Mouse (Mus musculus) liver, postnatal 0 days (tissue): ENCODE measurements around the gene Gipc3. TPM values are rescaled to one million over a fixed set of nuclear protein-coding genes. Genes with fewer than 3 reads are reported as not detected.

Source experiments
- ATAC-seq: fragments of 200-750 bp; cut with Nextera tagmentation; 2 replicates; pipeline ENCODE4 v1.8.0; 2017; ENCODE audit warnings: mild to moderate bottlenecking, moderate library complexity
- DNase-seq: peaks from one replicate; pipeline ENCODE4 v3.0.0-alpha.2; 2016
- H3K27ac ChIP-seq: fragments of 300-500 bp; sonication (generic); 2 replicates; pipeline ENCODE4 v1.5.1; 2014; ENCODE audit warnings: antibody characterized with exemption, moderate library complexity, mild to moderate bottlenecking, low read depth
- H3K27me3 ChIP-seq: fragments of 300-500 bp; sonication (generic); 2 replicates; pipeline ENCODE4 v1.6.1; 2014; ENCODE audit warnings: low read length, control low read depth, mixed read lengths; ENCODE audit not compliant: insufficient read depth
- H3K36me3 ChIP-seq: fragments of 300-500 bp; sonication (generic); replicated peaks from 2 replicates; pipeline ENCODE4 v1.6.1; 2014; ENCODE audit warnings: mild to moderate bottlenecking, control low read depth, low read length, moderate library complexity, mixed read lengths; ENCODE audit not compliant: insufficient read depth
- H3K4me1 ChIP-seq: fragments of 300-500 bp; sonication (generic); 2 replicates; pipeline ENCODE4 v1.6.1; 2014; ENCODE audit warnings: antibody characterized with exemption, mild to moderate bottlenecking, control low read depth; ENCODE audit not compliant: insufficient read depth
- H3K4me2 ChIP-seq: fragments of 300-500 bp; sonication (generic); 2 replicates; pipeline ENCODE4 v1.6.1; 2014; ENCODE audit warnings: low read depth, mild to moderate bottlenecking, low read length, moderate library complexity, mixed read lengths
- H3K4me3 ChIP-seq: fragments of 300-500 bp; sonication (generic); 2 replicates; pipeline ENCODE4 v1.5.1; 2014; ENCODE audit warnings: low read depth, low read length
- H3K9ac ChIP-seq: fragments of 300-500 bp; sonication (generic); replicated peaks from 2 replicates; pipeline ENCODE4 v1.6.1; 2014; ENCODE audit warnings: mild to moderate bottlenecking, moderate library complexity
- H3K9me3 ChIP-seq: fragments of 300-500 bp; sonication (generic); 2 replicates; pipeline ENCODE4 v1.6.1; 2016; ENCODE audit warnings: mild to moderate bottlenecking, control low read depth, low read length, mixed read lengths
- CTCF ChIP-seq: sonication (generic); IDR thresholded peaks from 2 replicates; pipeline ENCODE4 v1.5.1; 2016; ENCODE audit warnings: antibody characterized with exemption, low read depth
- EP300 ChIP-seq: IDR thresholded peaks from 2 replicates; pipeline ENCODE4 v1.6.1; 2016; ENCODE audit warnings: antibody characterized with exemption, low read depth, mild to moderate bottlenecking
- WGBS: fragments of 180-500 bp; shearing (Covaris S2); extraction: QIAGEN DNeasy Blood & Tissue Kit; methylation state at CpG from one replicate; pipeline ENCODE4 v1.1.7; 2014; ENCODE audit not compliant: insufficient replicate concordance; 5-methylcytosine and 5-hydroxymethylcytosine counted together
- polyA plus RNA-seq: library from polyadenylated mRNA; unstranded; fragments of >200 nt; fragmentation: Nextera tagmentation; extraction: Ambion mirVana; gene quantifications from 2 replicates; pipeline ENCODE4 v1.2.1, GENCODE M21; 2015

The Gipc3 gene
- polyA plus RNA-seq, 1 experiment from 2014 or later, result 0.02 TPM

DNA sequence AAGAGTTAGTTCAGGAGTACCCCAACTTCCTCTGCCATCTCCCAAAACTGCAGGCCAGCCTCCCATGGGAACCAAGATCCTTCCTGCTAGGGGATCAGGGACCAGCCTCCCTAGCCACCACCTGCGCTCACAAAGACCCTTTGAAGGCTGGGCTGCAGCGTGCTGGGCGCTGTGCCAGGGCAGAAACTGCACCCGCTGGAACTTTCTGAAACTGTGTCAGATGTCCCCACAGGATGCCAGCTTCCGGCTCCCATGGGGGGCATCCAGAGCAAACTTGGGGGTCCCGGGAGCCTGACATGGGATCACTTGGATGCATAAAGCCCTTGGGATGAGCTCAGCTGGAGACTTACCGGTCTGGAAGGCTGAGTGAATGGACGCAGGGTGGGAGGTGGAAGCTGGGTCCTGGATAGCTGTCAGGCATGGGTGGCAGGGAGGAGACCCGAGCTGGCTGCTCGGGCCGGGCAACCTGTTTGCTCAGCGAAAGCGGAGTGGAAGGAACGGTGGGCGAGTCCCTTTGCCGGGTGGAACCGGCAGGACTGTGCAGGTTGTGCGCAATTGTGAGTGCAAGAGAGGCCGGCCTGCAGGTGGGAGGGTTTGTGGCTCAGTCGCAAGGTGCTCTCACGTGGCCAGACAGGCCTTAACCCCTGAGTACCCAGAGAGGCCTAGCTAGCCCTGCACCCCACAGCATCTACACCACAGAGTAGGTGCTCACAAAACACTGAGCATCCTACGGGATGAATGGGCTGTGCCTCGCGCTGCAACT lies 52.2 kb downstream of the Gipc3 start:
- Histone ChIP-seq H3K4me3 (no peak overlapping the region), H3K27ac (peak overlapping the region; percentile 44; the same call in 1 of the 2 replicates), H3K9ac (no peak overlapping the region), H3K9me3 (no peaks in the 10 kb centered on the region), H3K4me2 (0 out of 2 replicates have a peak overlapping the region, but pooled peaks have one; percentile 15), H3K27me3 (no peaks in the 10 kb centered on the region), H3K36me3 (no peaks in the 10 kb centered on the region; the same call in 1 of the 2 replicates), H3K4me1 (peaks cover 50% of the 10 kb centered on the region)
- no peak for TF ChIP-seq CTCF
- no peak for TF ChIP-seq EP300
- 47% methylated on average over 24 of the region's 24 CpGs for WGBS
- DNase-seq, result no peak
- ATAC-seq, result no peak

DNA sequence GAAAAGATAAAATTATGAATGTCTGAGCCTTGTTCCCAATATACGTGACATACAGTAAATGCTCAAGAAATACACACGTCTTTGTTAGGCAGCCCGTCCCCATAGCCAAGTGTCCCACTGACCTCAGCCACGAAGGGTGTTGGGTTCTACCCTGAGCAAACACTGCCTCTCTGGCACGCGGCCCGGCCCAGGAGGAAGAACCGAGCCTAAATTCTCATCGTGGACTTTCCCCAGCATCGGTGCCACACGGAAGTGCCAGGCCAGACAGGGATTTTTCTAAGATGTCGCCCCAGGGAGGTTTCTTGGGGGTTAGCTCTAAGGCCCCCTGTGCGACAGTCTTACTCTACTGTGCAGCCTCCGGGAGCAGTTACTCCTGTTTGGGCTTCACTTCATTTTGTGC lies 53.3 kb downstream of the Gipc3 start:
- Histone ChIP-seq H3K4me1 (peaks cover 44% of the 10 kb centered on the region), H3K36me3 (no peaks in the 10 kb centered on the region), H3K4me2 (peak overlapping the region; percentile 42; the same call in 1 of the 2 replicates), H3K4me3 (no peak overlapping the region), H3K9ac (no peak overlapping the region), H3K27ac (no peak overlapping the region), H3K9me3 (no peaks in the 10 kb centered on the region), H3K27me3 (peaks cover 1% of the 10 kb centered on the region)
- TF ChIP-seq EP300, result no peak
- no peak for TF ChIP-seq CTCF
- DNase-seq (no peak), ATAC-seq (no peak)
- 65% methylated on average over 14 of the region's 14 CpGs for WGBS

- H3K4me1 ChIP-seq, result peaks cover 39% of the 10 kb centered on the region
- peak; percentile 94 for TF ChIP-seq CTCF
- TF ChIP-seq EP300, result no peak
- DNase-seq, result peak; percentile 72
- no peak for ATAC-seq
- no peaks in the 10 kb centered on the region for H3K36me3 ChIP-seq
- no peak overlapping the region for H3K9ac ChIP-seq
- H3K9me3 ChIP-seq, result no peaks in the 10 kb centered on the region
- H3K27ac ChIP-seq, result no peak overlapping the region
- peak overlapping the region; percentile 42; the same call in 1 of the 2 replicates for H3K4me2 ChIP-seq
- peaks cover 7% of the 10 kb centered on the region for H3K27me3 ChIP-seq
- H3K4me3 ChIP-seq, result no peak overlapping the region
- WGBS, result 4% methylated on average over 7 of the region's 7 CpGs
Observed at GRCm38 (mm10) chr10:81289278-81289677, 53.8 kb downstream of the Gipc3 start.

GRCm38 (mm10) chr10:81288601-81289000 lies 54.5 kb downstream of the Gipc3 start:
- Histone ChIP-seq H3K36me3 (no peaks in the 10 kb centered on the region), H3K4me3 (no peak overlapping the region), H3K27me3 (peaks cover 13% of the 10 kb centered on the region), H3K9me3 (no peaks in the 10 kb centered on the region), H3K4me2 (no peak overlapping the region), H3K9ac (no peak overlapping the region), H3K27ac (no peak overlapping the region), H3K4me1 (peaks cover 32% of the 10 kb centered on the region)
- DNase-seq (peak; percentile 60), ATAC-seq (no peak)
- WGBS, result 37% methylated on average over 6 of the region's 6 CpGs
- TF ChIP-seq EP300 (no peak), CTCF (peak; percentile 71)

DNA sequence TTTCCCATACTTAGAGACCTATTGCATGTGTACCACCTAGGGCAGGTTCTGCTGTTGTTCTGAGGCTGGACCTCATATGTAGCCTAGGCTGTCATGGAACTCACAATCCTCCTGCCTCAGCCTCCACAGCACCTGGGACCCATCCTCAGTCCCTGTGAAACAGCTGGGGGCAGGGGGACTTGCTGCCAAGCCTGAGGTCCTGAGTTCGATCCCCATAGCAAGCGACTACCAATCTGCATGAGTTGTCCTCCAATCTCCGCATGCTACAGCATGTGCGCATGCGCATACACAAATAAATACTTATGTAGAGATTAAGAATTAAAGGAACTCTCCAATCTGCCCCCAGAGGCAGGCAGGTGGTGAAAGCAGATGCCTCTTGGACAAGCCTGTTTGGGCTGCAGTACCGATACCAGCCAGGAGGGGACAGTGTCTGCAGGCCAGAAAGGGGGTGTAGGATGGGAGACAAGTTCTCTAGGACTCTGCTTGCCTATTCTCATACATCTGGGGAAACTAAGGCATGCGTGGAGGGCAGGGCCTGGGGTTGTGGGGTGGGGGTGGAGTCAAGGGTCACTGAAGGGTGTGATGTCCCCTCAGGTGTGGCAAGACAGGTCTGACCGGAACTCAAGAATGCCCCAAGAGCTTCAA lies 55.4 kb downstream of the Gipc3 start:
- Histone ChIP-seq H3K9me3 (no peaks in the 10 kb centered on the region), H3K4me1 (peaks cover 29% of the 10 kb centered on the region)

GRCm38 (mm10) chr10:81286586-81286985 lies 56.5 kb downstream of the Gipc3 start:
- ATAC-seq (no peak), DNase-seq (peak; percentile 55)
- WGBS, result 33% methylated on average over 6 of the region's 6 CpGs
- Histone ChIP-seq H3K4me3 (no peak overlapping the region), H3K4me1 (peaks cover 25% of the 10 kb centered on the region), H3K27me3 (peaks cover 17% of the 10 kb centered on the region), H3K9ac (no peak overlapping the region), H3K36me3 (no peaks in the 10 kb centered on the region), H3K4me2 (peak overlapping the region; percentile 79), H3K27ac (no peak overlapping the region), H3K9me3 (no peaks in the 10 kb centered on the region)
- TF ChIP-seq CTCF (no peak), EP300 (no peak)

More for the DNA sequence above, 55.4 kb downstream of the Gipc3 start:
- ATAC-seq, result no peak
- DNase-seq, result peak; percentile 85
- H3K4me2 ChIP-seq, result no peak overlapping the region
- TF ChIP-seq EP300, result no peak
- TF ChIP-seq CTCF, result peak; percentile 97
- H3K27ac ChIP-seq, result no peak overlapping the region
- 66% methylated on average over 8 of the region's 8 CpGs for WGBS
- H3K36me3 ChIP-seq, result no peaks in the 10 kb centered on the region
- H3K4me3 ChIP-seq, result no peak overlapping the region
- H3K9ac ChIP-seq, result no peak overlapping the region
- peaks cover 17% of the 10 kb centered on the region for H3K27me3 ChIP-seq
